ENCODE assay signal across 15 mouse cellular contexts in the genomic region with DNA sequence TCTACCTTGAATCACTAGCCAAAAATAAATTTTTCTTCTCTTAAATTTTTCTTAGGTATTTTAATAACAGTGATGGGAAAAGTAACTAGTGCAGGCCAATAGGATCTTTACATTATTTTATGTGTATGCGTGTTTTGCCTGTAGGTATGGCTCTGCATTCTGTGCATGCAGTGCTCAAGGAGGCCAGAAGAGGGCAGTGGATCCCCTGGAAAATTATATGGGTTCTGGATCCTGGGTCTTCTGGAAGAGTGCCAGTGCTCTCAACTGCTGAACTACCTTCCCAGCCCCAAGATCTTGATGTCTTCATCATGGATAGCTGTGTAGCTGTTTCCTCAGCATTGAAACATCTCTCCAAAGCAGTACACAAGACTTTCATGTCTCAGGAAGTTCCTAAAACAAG. TPM values are rescaled to one million over a fixed set of nuclear protein-coding genes. Genes with fewer than 3 reads are reported as not detected.
DNase-seq lines count a peak whose midpoint lies in the region; ATAC-seq and TF ChIP-seq lines count a peak whose summit lies in the region.
"Had no signal": no experiment of that assay in that cellular context is flagged by ENCODE, and none has a peak within 500 bp of the region (broad histone marks: within the 10 kb centered on the region; RNA-seq: fewer than 3 reads in every experiment).

No protein-coding gene starts in this region.

- no peak for ATAC-seq in inflammation-experienced regulatory T-cells, adult 6 months
- ATAC-seq: midbrain, embryonic 16.5 days had no signal

- H3K27ac ChIP-seq in layer of hippocampus, adult 2 months: no peak overlapping the region
- H3K27ac ChIP-seq: hindbrain, embryonic 15.5 days had no signal

- DNase-seq in layer of hippocampus, adult 2 months (ENCODE audit: low spot score in 2 of 2): no peak
- no peak for DNase-seq in layer of hippocampus, adult 11-12 months (ENCODE audit: low spot score)
- peak; percentile 34 for DNase-seq in thymus, postnatal 25 days
- no peak for DNase-seq in thymus, postnatal 10 days (ENCODE audit: low spot score in 2 of 2)
- peak; percentile 60 for DNase-seq in ZHBTc4 (ENCODE audit: low read depth, low spot score)
- DNase-seq in layer of hippocampus, postnatal 36 days: no peak
- DNase-seq: cerebellum, postnatal 36 days had no signal

- no peak overlapping the region for H3K4me3 ChIP-seq in layer of hippocampus, adult 2 months
- H3K4me3 ChIP-seq: heart, embryonic 12.5 days; hindbrain, embryonic 15.5 days had no signal

- TF ChIP-seq CTCF in layer of hippocampus, adult 2 months (conservative IDR thresholded peaks at IDR 0.05): peak; percentile 67

RNA-seq across cellular contexts. Expression of gene S100a2, which starts 7.9 kb away (rescaled TPM):
- not detected for total RNA-seq in layer of hippocampus, adult 2 months (2021)
- polyA plus RNA-seq in inflammation-experienced regulatory T-cells, adult 6 months (2017; shearing (Covaris generic)): 1 to 10 TPM in 1 of 3 experiments, not detected in 2; 2.6 TPM
- total RNA-seq in layer of hippocampus, postnatal 36 days (2021): not detected
- total RNA-seq: layer of hippocampus, adult 18-20 months; left cerebral cortex, postnatal 36 days; neutrophil, adult 5-6 weeks had no signal
- polyA plus RNA-seq: heart, embryonic 12.5 days; hindbrain, embryonic 15.5 days; lung, embryonic 16.5 days; midbrain, embryonic 16.5 days had no signal

RNA-seq across cellular contexts. Expression of gene Gm42674, which starts 19.5 kb away (rescaled TPM):
- total RNA-seq in layer of hippocampus, adult 2 months (2021): not detected
- polyA plus RNA-seq in inflammation-experienced regulatory T-cells, adult 6 months (2017; shearing (Covaris generic)): not detected
- not detected for total RNA-seq in layer of hippocampus, postnatal 36 days (2021)
- total RNA-seq: left cerebral cortex, postnatal 36 days; neutrophil, adult 5-6 weeks had no signal
- polyA plus RNA-seq: heart, embryonic 12.5 days; hindbrain, embryonic 15.5 days; lung, embryonic 16.5 days; midbrain, embryonic 16.5 days had no signal

RNA-seq across cellular contexts. Expression of gene S100a4, which starts 21.4 kb away (rescaled TPM):
- total RNA-seq in layer of hippocampus, adult 2 months (2021): 1 to 10 TPM; 3.4 to 5.7 TPM
- polyA plus RNA-seq in inflammation-experienced regulatory T-cells, adult 6 months (2017; shearing (Covaris generic)): 100 to 1,000 TPM in 1 of 3 experiments, 10 to 100 TPM in 2; 65.2 to 589 (median 72.0) TPM
- 1 to 10 TPM; 2.7 to 3.8 TPM for total RNA-seq in layer of hippocampus, postnatal 36 days (2021)
- polyA plus RNA-seq: midbrain, embryonic 16.5 days had no signal

RNA-seq across cellular contexts. Expression of gene S100a3, which starts 21.8 kb away (rescaled TPM):
- under 1 TPM; 0.64 to 0.79 TPM for total RNA-seq in layer of hippocampus, adult 2 months (2021)
- polyA plus RNA-seq in inflammation-experienced regulatory T-cells, adult 6 months (2017; shearing (Covaris generic)): 1 to 10 TPM; 1.4 to 4.9 (median 2.4) TPM
- 1 to 10 TPM; 1.1 to 1.4 TPM for total RNA-seq in layer of hippocampus, postnatal 36 days (2021)
- polyA plus RNA-seq: midbrain, embryonic 16.5 days had no signal

RNA-seq across cellular contexts. Expression of gene S100a5, which starts 26.2 kb away (rescaled TPM):
- not detected for total RNA-seq in layer of hippocampus, adult 2 months (2021)
- not detected for polyA plus RNA-seq in inflammation-experienced regulatory T-cells, adult 6 months (2017; shearing (Covaris generic))
- total RNA-seq in layer of hippocampus, postnatal 36 days (2021): not detected
- total RNA-seq: left cerebral cortex, postnatal 36 days; neutrophil, adult 5-6 weeks had no signal
- polyA plus RNA-seq: heart, embryonic 12.5 days; hindbrain, embryonic 15.5 days; lung, embryonic 16.5 days; midbrain, embryonic 16.5 days had no signal

Comparison
In these comparisons a context has a peak if more than half of its experiments do, and no peak if none do; other contexts are left out.
1. DNase-seq: peak in thymus, postnatal 25 days (single experiment) and ZHBTc4 (single experiment); none in layer of hippocampus, adult 2 months (0 of 2), layer of hippocampus, adult 11-12 months (single experiment), thymus, postnatal 10 days (0 of 2) and layer of hippocampus, postnatal 36 days (0 of 2).